Mouse (Mus musculus) retina, postnatal 7 days (tissue): Measurements from ENCODE around the gene Hfe2.
"Not testable (repeated sequence)": the region's sequence is repeated elsewhere in the genome, so short reads cannot be mapped to it uniquely, and the experiment has no call there.

Experiments used
- DNase-seq: peaks from one replicate; pipeline ENCODE4 v3.0.0-alpha.2; 2012; ENCODE audit warnings: low read depth, low spot score

The Hfe2 gene

GRCm38 (mm10) chr3:96524914-96525313, at the start of gene Hfe2:
Hfe2 (plus strand) TSS chr3:96525172.
- no peak for DNase-seq

GRCm38 (mm10) chr3:96477084-96477483, 47.9 kb upstream of the Hfe2 start:
- no peak for DNase-seq

- no peak for DNase-seq
Observed at GRCm38 (mm10) chr3:96477558-96477957, 47.4 kb upstream of the Hfe2 start.

- DNase-seq = no peak
Observed at GRCm38 (mm10) chr3:96479249-96479648, 45.7 kb upstream of the Hfe2 start.

- no peak for DNase-seq
Observed at GRCm38 (mm10) chr3:96480684-96481270, 44.2 kb upstream of the Hfe2 start.

GRCm38 (mm10) chr3:96481856-96482255, 43.1 kb upstream of the Hfe2 start:
- no peak for DNase-seq

- DNase-seq = no peak
Observed at GRCm38 (mm10) chr3:96482451-96482850, 42.5 kb upstream of the Hfe2 start.

- not testable (repeated sequence) for DNase-seq
Observed at GRCm38 (mm10) chr3:96483044-96483443, 41.9 kb upstream of the Hfe2 start.

- no peak for DNase-seq
Observed at GRCm38 (mm10) chr3:96483946-96484345, 41.0 kb upstream of the Hfe2 start.

GRCm38 (mm10) chr3:96484921-96485320, 40.1 kb upstream of the Hfe2 start:
- no peak for DNase-seq

GRCm38 (mm10) chr3:96485361-96485760, 39.6 kb upstream of the Hfe2 start:
- no peak for DNase-seq

GRCm38 (mm10) chr3:96486064-96486827, 38.7 kb upstream of the Hfe2 start:
- not testable (repeated sequence) for DNase-seq

- DNase-seq = not testable (repeated sequence)
Observed at GRCm38 (mm10) chr3:96486828-96487559, 38.0 kb upstream of the Hfe2 start.

- no peak for DNase-seq
Observed at GRCm38 (mm10) chr3:96487596-96488289, 37.2 kb upstream of the Hfe2 start.

GRCm38 (mm10) chr3:96488290-96488906, 36.6 kb upstream of the Hfe2 start:
- DNase-seq = not testable (repeated sequence)

GRCm38 (mm10) chr3:96488907-96489629, 35.9 kb upstream of the Hfe2 start:
- DNase-seq = not testable (repeated sequence)

- not testable (repeated sequence) for DNase-seq
Observed at GRCm38 (mm10) chr3:96489636-96490035, 35.3 kb upstream of the Hfe2 start.

GRCm38 (mm10) chr3:96494456-96494855, 30.5 kb upstream of the Hfe2 start:
- DNase-seq = not testable (repeated sequence)

- DNase-seq = no peak
Observed at GRCm38 (mm10) chr3:96494912-96495311, 30.1 kb upstream of the Hfe2 start.

- no peak for DNase-seq
Observed at GRCm38 (mm10) chr3:96495490-96496210, 29.3 kb upstream of the Hfe2 start.
